Mouse (Mus musculus): ENCODE data around the gene Cryba2. TPM values are rescaled to one million over a fixed set of nuclear protein-coding genes. Genes with fewer than 3 reads are reported as not detected.

The Cryba2 gene
- total RNA-seq (2021) = not detected
- long read RNA-seq, experiment 1 = 0 reads
- long read RNA-seq, experiment 2 = 0 reads

- DNase-seq = no peak
- intact Hi-C loops (cut with DNase I; ENCODE audit: low total_unique reads) = no loop called here
These were observed at the start of gene Cryba2 for GRCm38 (mm10) chr1:74893134-74893855. Gene Cryba2, minus strand, starts transcription at chr1:74893143.

DNA sequence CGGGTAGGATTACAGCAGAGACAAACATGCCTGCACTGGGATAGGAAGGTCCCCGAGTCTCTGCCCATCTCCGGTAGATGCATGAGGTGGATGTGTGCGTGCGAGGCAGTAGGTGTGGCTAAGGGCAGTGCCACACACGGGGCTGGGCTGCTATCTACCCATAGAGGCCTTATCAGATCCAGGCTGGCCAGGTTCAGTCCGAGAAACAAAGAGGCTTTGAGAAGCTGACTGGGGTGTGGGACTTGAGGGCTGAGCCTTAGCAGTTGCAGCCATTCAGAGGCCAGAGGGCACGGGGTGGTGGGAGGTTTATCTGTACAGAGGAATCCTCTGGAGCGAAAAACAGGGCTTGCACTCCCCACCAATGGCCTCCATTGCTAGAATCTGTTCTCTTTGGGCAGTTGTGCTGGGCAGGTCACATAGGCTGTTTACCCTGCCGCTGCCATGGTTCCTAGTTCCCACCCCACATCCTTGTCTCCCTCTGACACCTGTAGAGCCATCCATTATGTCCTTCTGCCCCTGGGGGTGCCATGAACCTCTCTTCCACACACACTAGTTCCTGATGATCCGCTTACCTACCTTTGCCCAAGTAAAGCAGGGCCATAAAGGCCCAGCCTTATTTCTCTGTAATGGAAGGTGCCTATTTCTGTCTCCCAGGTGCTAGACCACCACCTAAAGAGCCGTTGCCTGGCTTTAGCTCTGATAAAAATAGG lies 48.9 kb upstream of the Cryba2 start:
- intact Hi-C loops (cut with DNase I; ENCODE audit: low total_unique reads) = no loop called here
- DNase-seq = no peak

GRCm38 (mm10) chr1:74939762-74940161 lies 46.8 kb upstream of the Cryba2 start:
- no peak for DNase-seq
- intact Hi-C loops (cut with DNase I; ENCODE audit: low total_unique reads) = no loop called here

DNA sequence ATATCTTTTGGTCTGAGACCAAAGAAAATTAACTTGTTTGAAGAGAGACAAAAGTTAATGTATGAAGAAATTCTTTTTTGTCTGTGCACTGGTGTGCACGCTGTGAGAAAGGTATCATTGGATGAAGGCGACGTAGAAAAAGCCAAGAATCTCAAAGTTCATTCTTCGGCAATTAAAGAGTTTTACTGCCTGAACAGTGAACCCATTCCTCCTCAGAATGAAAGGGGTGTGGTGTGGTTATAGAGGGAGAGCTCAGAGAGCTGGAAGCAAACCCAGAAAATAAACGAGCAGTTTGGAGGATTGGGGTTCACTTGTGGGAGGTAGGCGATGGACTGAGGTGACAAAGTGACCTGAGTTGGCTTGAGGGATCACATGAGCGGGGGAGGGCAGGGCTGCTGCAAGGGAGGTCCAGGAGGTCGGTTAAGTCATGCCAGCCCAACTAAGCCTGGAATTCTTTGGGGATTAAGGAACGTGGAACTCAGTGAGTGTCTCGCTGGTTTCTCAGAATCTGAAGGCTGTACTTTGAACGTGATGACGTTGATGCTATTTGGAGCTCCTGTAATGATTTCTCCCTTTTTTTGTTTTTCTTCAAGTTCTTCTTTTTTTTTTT lies 43.4 kb upstream of the Cryba2 start:
- intact Hi-C loops (cut with DNase I; ENCODE audit: low total_unique reads) = no loop called here
- no peak for DNase-seq

GRCm38 (mm10) chr1:74935402-74935801 lies 42.5 kb upstream of the Cryba2 start, which contains the start of gene Cfap65:
Gene Cfap65, minus strand, starts transcription at chr1:74935599.
- intact Hi-C loops (cut with DNase I; ENCODE audit: low total_unique reads) = no loop called here
- DNase-seq = no peak

DNA sequence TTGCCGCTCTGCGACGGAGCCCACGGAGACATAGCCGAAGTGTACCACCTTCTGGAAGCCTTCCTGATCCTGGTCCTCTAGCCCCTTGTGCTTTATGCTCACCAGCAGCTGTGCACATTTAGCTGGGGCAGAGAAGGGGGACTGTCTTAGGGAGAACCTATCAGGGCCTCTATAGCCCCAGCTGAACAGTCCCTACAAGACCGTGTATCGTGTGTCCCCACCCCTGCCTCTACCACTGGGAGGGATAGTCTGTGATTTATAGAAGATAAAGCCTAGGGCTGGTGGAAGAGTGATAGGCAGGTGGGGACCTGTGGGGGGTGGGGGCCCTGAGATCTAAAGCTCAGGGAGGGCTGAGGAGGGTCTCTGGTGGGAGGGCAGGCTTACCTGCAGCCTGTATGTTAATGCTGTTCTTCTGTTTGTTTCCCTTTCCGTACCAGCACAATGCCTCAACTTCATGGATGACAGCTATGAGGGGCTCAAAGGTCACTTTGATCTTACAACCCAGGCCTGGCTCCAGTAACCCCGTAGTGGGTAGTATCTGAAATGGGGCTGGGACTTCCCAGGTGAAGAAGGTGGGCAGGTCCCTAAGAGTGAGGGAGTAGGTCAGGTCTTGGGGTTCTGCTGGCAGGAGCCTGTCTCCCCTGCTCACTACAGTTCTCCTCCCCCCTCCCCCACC lies 34.8 kb upstream of the Cryba2 start:
- intact Hi-C loops (cut with DNase I; ENCODE audit: low total_unique reads) = no loop called here

GRCm38 (mm10) chr1:74926721-74927120 lies 33.8 kb upstream of the Cryba2 start:
- intact Hi-C loops (cut with DNase I; ENCODE audit: low total_unique reads) = no loop called here

More for the DNA sequence above, 34.8 kb upstream of the Cryba2 start:
- no peak for DNase-seq

DNA sequence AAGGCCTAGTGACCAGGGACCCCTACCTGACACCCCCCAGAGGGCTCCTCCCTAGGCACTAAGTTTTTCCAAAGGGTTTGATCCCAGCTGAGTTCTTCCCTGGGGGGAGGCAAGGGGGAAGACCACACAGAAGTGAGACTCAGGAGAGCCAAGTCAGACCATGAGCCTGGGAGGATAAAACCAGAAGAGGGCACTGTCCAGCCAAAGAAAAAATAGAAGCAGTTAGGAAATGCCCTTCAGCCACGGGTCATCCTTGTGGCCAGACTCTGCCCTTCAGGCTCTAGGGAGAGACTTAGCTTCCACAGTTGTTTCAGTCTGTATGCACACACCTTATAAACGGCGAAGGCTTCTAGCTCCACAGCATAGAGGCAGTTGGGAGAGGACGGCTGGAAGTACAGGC lies 31.5 kb upstream of the Cryba2 start:
- DNase-seq = no peak
- intact Hi-C loops (cut with DNase I; ENCODE audit: low total_unique reads) = no loop called here

More at GRCm38 (mm10) chr1:74926721-74927120, 33.8 kb upstream of the Cryba2 start:
- DNase-seq = no peak

- DNase-seq = no peak
- intact Hi-C loops (cut with DNase I; ENCODE audit: low total_unique reads) = no loop called here
These were observed 22.8 kb upstream of the Cryba2 start for GRCm38 (mm10) chr1:74915706-74916105.

DNA sequence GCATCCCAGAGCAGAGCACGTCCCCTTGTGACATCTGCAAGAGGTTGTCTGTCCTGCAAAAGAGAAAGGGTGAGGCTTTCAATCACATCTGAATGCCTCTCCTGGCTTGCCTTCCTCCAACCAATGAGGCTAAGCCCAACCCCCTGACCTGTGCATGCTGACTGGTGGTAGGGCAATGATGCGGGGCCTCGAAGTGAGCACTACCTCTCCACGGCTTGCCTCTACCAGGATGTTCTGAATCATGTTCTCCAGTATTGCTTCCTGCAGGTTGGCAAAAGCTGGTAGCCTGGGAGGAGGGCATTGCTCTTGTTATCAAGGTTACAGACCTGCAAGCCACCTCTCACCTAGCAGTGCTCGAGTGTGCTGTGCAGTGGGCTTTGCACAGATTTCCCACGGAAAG lies 9.2 kb upstream of the Cryba2 start:
- intact Hi-C loops (cut with DNase I; ENCODE audit: low total_unique reads) = no loop called here
- DNase-seq = no peak

- intact Hi-C loops (cut with DNase I; ENCODE audit: low total_unique reads) = no loop called here
- no peak for DNase-seq
These were observed 8.7 kb upstream of the Cryba2 start for GRCm38 (mm10) chr1:74901686-74902085.

DNA sequence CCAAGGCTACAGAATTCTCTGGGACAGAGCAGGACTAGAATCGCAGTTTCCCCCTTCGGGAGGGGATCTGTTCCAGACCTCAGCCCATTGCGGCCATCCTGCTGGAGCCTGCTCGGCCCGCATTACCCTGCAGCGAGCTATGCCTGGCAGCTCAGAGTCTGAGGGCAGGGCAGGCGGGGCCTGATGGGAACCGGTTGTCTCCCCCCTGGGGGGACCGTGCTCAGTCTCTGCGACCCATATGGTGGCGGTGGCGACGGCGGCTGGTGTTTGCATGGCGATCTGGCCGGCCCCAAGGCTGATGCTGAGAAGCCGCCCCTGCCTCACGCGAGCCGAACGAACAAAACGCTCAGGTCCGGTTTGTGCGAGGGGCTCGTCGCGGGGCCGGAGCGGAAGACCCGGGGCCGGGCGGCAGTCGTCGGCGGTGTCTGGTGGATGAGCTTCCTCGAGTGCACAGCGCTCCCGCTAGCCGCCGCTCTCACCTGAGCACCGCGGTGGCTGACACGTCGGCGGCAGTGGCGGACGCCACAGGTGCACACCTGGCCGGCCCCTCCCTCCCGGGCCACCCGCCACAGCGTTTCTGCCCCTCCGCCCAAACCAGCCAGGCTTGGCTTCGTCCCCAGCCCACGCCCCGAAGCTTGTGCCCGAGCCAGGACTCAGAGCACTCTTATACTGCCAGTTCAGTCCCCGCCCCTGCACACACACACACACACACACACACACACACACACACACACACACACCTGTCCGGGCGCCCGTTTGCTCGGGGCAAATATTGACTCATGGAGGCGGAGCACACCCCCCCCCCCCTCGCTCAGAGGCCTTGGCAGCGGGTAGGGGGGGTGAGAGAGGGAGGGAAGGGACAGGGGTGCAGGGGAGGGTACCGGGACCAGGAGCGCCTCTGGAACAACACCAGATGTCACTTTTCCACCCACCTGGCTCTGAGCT lies 7.7 kb upstream of the Cryba2 start:
- DNase-seq = no peak
- intact Hi-C loops (cut with DNase I; ENCODE audit: low total_unique reads) = no loop called here

- DNase-seq = no peak
- intact Hi-C loops (cut with DNase I; ENCODE audit: low total_unique reads) = no loop called here
These were observed 5.9 kb upstream of the Cryba2 start for GRCm38 (mm10) chr1:74898656-74899431.

GRCm38 (mm10) chr1:74897976-74898375 lies 5.0 kb upstream of the Cryba2 start:
- intact Hi-C loops (cut with DNase I; ENCODE audit: low total_unique reads) = no loop called here
- DNase-seq = no peak

DNA sequence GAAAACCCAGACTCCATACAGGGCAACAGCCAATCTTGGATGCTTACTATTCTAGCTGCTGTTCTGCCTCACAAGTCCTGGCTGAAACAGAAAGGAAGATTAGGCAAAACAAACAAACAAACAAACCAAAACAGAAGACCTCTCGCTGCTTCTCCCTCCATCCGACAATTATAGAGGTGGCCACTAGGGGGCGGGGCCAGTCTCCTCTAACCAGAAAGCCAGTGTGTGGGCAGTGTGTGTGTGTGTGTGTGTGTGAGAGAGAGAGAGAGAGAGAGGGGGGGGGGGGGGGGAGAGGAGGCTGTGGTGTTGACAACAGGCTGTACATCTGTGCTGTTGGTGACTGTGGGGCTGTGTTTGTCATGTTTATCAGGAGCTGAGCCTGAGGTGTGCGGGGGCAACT lies 2.0 kb upstream of the Cryba2 start:
- DNase-seq = peak; percentile 59
- intact Hi-C loops (cut with DNase I; ENCODE audit: low total_unique reads) = no loop called here

DNA sequence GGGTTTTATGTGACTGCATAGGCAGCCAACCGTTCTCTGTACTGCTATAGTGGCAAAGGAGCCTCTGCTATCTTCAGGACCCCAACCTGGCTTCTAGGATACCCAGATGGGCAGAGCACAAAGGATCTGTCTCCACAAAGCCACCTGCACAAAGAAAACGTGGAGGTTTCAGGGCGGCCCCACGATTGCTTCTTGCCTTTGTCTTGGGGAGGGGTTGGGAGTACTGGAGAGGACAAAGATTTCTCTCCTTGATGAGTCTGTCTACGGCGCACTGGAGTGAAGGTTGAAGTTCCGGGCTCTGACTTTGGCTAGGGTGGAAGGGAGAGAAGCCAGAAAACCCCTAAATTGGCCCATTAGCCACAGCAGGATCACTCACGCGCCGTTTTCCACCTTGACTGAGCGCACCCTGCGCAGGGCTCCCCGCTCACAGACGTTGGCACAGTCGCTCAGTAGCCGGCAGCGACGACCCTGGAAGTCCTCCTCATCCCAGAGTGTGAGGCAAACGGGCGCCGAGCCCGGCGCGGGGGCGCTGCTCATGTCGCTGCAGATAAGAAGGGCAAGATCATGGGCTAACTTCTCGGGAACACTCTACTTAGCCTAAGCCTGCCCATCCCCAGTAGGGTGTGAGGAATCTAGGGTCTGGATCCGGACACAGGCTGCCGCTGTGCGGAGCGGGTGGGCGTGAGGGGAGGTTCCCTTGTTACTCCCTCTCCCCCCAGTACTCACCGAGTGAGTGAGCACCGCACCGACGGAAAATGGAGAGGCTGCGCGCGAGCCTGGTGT lies 401 bp downstream of the Cryba2 start:
- intact Hi-C loops (cut with DNase I; ENCODE audit: low total_unique reads) = no loop called here
- DNase-seq = no peak

DNA sequence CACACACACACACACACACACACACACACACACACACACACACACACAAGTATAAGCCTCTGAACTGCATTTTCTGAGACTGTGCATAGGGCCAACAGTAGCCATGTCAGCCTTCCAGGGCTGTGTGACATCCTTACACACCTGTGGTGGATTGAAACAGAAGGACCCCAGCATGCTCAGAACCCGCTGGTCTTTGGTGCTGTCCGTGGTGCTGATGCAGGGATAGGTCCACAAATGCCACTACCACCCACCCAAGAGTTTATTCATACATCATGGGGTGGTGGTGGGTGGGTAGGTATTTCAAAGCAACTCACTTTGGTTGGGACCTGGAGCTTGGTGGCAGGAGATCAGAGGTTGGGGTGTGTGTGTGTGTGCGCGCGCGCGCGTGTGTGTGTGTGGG lies 1.4 kb downstream of the Cryba2 start:
- intact Hi-C loops (cut with DNase I; ENCODE audit: low total_unique reads) = no loop called here
- no peak for DNase-seq

All from gastrocnemius, postnatal 14 days (tissue).